Mouse (Mus musculus) CH12.LX (cell line): Measurements from ENCODE around the gene Kif28.

Experiments
- CTCF ChIP-seq, 2 experiments: IDR thresholded peaks in 1 of 2; conservative IDR thresholded peaks in 1 of 2; 2 replicates each; pipeline ENCODE4 v1.5.1; 2011 to 2012; ENCODE audit warnings: low read depth in 2 of 2, low read length in 2 of 2, improper control_type of control experiment in 1 of 2, inconsistent platforms in 1 of 2, mild to moderate bottlenecking in 1 of 2, moderate library complexity in 1 of 2
- EP300 ChIP-seq: IDR thresholded peaks from 2 replicates; pipeline ENCODE4 v1.6.1; 2011; ENCODE audit warnings: low read length, improper control_type of control experiment
- ETS1 ChIP-seq: conservative IDR thresholded peaks from 2 replicates; pipeline ENCODE4 v1.6.1; 2012; ENCODE audit warnings: low read depth, mild to moderate bottlenecking, inconsistent platforms, low read length, improper control_type of control experiment, moderate library complexity
- MAZ ChIP-seq: IDR thresholded peaks from 2 replicates; pipeline ENCODE4 v1.6.1; 2012; ENCODE audit warnings: low read depth, mild to moderate bottlenecking, inconsistent platforms, low read length, improper control_type of control experiment, moderate library complexity
- MYC ChIP-seq: IDR thresholded peaks from 2 replicates; pipeline ENCODE4 v1.6.1; 2011; ENCODE audit warnings: low read depth, mild to moderate bottlenecking, improper control_type of control experiment, low read length
- NRF1 ChIP-seq: IDR thresholded peaks from 2 replicates; pipeline ENCODE4 v1.6.1; 2014; ENCODE audit warnings: low read depth, mild to moderate bottlenecking, inconsistent platforms, low read length, improper control_type of control experiment, moderate library complexity
- POLR2A ChIP-seq: IDR thresholded peaks from 2 replicates; pipeline ENCODE4 v1.6.1; 2011; ENCODE audit warnings: low read depth, mild to moderate bottlenecking, improper control_type of control experiment, low read length
- POLR2AphosphoS2 ChIP-seq: IDR thresholded peaks from 2 replicates; pipeline ENCODE4 v1.6.1; 2011; ENCODE audit warnings: low read depth, low read length, improper control_type of control experiment
- USF1 ChIP-seq: IDR thresholded peaks from 2 replicates; pipeline ENCODE4 v1.6.1; 2014; ENCODE audit warnings: low read depth, mild to moderate bottlenecking, inconsistent platforms, low read length, improper control_type of control experiment
- ZC3H11A ChIP-seq: IDR thresholded peaks from 2 replicates; pipeline ENCODE4 v1.6.1; 2012; ENCODE audit warnings: low read depth, mild to moderate bottlenecking, inconsistent platforms, low read length, improper control_type of control experiment
- ZKSCAN1 ChIP-seq: IDR thresholded peaks from 2 replicates; pipeline ENCODE4 v1.6.1; 2012; ENCODE audit warnings: low read depth, inconsistent platforms, low read length, improper control_type of control experiment, borderline replicate concordance

DNA sequence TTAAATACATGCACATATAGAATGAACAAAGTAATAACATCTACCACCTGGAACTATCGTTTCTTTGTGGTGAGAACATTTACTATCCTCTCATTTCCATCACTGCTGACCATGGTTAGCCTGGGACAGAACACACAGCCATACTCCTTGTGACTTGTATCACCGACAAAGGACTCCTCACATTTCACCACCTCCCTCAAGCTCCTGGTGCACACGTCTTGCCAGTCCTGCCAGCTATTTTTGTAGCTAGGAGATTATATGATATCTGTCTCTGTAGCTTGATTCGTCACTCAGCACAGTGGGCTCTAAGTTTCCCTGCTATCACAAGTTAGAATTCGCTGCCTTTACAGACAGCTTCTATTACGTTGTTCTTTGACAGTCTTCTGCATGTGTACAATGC is 56.7 kb downstream of the Kif28 start:
- no peak for TF ChIP-seq CTCF (conservative IDR thresholded peaks at IDR 0.05 in 1 of 2, IDR thresholded peaks at IDR 0.05 in 1 of 2; ENCODE audit: low read depth in 2 of 2, low read length in 2 of 2)
- no peak for TF ChIP-seq POLR2A
- TF ChIP-seq ZC3H11A, result no peak
- TF ChIP-seq NRF1, result no peak
- TF ChIP-seq MYC, result no peak
- TF ChIP-seq MAZ, result no peak
- no peak for TF ChIP-seq POLR2AphosphoS2
- TF ChIP-seq ETS1, result no peak
- TF ChIP-seq EP300, result no peak
- no peak for TF ChIP-seq ZKSCAN1
- TF ChIP-seq USF1, result no peak
